Mouse (Mus musculus) layer of hippocampus, adult 2 months (tissue): ENCODE data around the gene Azgp1. TPM values are rescaled to one million over a fixed set of nuclear protein-coding genes. Genes with fewer than 3 reads are reported as not detected.
"Not testable (repeated sequence)": the region's sequence is repeated elsewhere in the genome, so short reads cannot be mapped to it uniquely, and the experiment has no call there.

ENCODE experiments used
- DNase-seq, 2 experiments: peaks; one replicate each; pipeline ENCODE4 v3.0.0; 2022; ENCODE audit warnings: low spot score in 2 of 2
- H3K27ac ChIP-seq: fragments of 200-600 bp; 2 replicates; pipeline ENCODE4 v1.8.1; 2022
- H3K4me3 ChIP-seq: fragments of 200-600 bp; 2 replicates; pipeline ENCODE4 v1.8.1; 2022; ENCODE audit warnings: mild to moderate bottlenecking
- CTCF ChIP-seq: fragments of 200-600 bp; conservative IDR thresholded peaks from 2 replicates; pipeline ENCODE4 v1.8.1; 2022; ENCODE audit warnings: antibody characterized with exemption, mild to moderate bottlenecking, moderate library complexity
- long read RNA-seq, 2 experiments: library from polyadenylated mRNA; stranded (forward); transcript quantifications; one replicate each; pipeline ENCODE4 v2.0.0; 2021; ENCODE audit warnings: borderline mapping rate in 2 of 2
- total RNA-seq, 2 experiments: library from RNA; stranded (reverse); gene quantifications; 2 replicates each; pipeline ENCODE4 v1.2.3; 2021

Gene Azgp1
- total RNA-seq, result not detected
- long read RNA-seq, experiment 1, result 0 reads
- long read RNA-seq, experiment 2, result 0 reads

GRCm38 (mm10) chr5:137981300-137981699 is at the start of gene Azgp1:
Azgp1 (plus strand) TSS chr5:137981520.
- no peak within 1 kb of the TSS for H3K27ac ChIP-seq
- no peak for DNase-seq
- H3K4me3 ChIP-seq, result no peak within 1 kb of the TSS
- no peak for TF ChIP-seq CTCF

GRCm38 (mm10) chr5:137933934-137934333 is 47.4 kb upstream of the Azgp1 start:
- not testable (repeated sequence) for H3K27ac ChIP-seq, DNase-seq, H3K4me3 ChIP-seq

DNA sequence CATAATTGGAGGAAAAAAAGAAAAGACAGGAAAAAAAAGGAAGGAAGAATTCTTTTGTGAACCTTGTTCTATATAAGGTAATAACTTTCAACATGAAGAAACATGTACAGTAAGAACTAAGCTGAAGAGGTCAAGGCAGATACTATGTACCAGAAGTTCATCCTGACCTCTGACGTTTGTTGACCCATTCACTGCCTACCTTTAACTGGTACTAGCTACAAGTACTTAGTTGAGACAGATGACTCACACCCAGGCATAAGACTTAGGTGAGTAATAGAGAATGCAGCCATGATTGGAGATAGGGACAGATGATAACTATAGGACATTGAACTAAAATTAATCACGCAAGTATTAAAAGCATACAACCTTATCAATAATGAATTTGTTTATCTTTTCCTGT is 44.8 kb upstream of the Azgp1 start:
- TF ChIP-seq CTCF, result no peak
- H3K4me3 ChIP-seq, result no peak overlapping the region
- DNase-seq, result no peak
- no peak overlapping the region for H3K27ac ChIP-seq

DNA sequence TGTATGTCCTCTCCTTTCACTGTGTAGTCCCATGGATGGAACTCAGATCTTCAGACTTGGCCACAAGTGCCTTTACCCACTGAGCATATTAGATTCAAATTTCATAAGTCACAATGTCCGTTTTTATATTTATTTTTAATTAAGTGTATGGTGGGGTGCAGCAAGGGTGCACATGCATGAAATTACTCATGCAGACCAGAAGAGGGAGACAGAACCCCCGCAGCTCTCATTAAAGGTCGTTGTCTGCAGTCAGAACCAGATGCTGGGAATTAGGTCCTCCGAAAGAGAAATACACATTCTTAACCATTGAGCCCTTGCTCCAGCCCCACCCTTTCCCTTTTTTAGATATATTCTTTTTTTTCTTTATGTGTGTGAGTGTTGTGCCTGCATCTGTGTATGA is 44.1 kb upstream of the Azgp1 start:
- H3K27ac ChIP-seq, result no peak overlapping the region
- H3K4me3 ChIP-seq, result no peak overlapping the region
- DNase-seq, result no peak
- TF ChIP-seq CTCF, result peak; percentile 55

GRCm38 (mm10) chr5:137940948-137941347 is 40.4 kb upstream of the Azgp1 start:
- H3K27ac ChIP-seq, result no peak overlapping the region
- no peak for TF ChIP-seq CTCF
- H3K4me3 ChIP-seq, result no peak overlapping the region
- no peak for DNase-seq

- no peak overlapping the region for H3K4me3 ChIP-seq
- no peak for TF ChIP-seq CTCF
- no peak overlapping the region for H3K27ac ChIP-seq
- no peak for DNase-seq
These were observed 38.2 kb upstream of the Azgp1 start for GRCm38 (mm10) chr5:137943133-137943532.

DNA sequence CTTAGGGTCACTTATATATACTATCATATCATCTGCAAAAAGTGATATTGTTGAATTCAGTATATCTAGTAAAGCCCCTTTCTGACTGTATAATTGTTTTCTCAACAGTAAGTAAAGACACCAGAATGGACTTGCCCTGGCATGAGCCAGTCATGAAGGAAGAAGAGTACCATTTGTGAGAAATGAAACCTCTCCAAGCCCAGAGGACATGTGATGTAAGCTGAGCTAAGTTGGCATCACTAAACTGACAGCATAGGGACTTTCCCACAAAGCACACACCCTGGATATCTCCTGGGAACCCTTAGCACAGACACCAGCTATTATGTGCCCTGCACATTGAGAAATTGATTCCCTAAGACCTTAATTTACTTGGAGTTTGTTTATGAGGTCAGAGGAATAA is 34.0 kb upstream of the Azgp1 start:
- Histone ChIP-seq H3K4me3 (no peak overlapping the region), H3K27ac (no peak overlapping the region)
- DNase-seq, result no peak
- TF ChIP-seq CTCF, result no peak

DNA sequence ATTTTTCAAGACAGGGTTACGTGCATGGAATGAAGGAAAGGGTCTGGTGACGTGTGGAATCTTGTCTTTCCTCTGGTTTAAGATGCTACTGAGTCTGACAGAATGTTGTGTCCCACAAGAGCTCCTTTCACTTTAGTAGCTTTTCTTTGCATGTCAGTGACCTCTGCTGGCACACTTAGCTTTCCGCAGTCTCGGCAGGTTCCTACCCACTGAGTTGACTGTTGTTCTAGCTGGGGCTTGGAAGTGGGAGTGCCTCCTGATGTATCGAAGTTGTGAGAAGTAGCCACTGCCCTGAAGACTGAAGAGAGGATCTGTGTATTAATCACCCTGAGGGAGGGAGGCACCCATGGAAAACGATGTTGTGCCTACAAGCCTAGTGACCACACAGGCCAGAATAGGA is 30.1 kb upstream of the Azgp1 start:
- Histone ChIP-seq H3K27ac (no peak overlapping the region), H3K4me3 (no peak overlapping the region)
- DNase-seq, result peak in 1 of 2 experiments; percentile 10
- TF ChIP-seq CTCF, result peak; percentile 66

- Histone ChIP-seq H3K27ac (no peak overlapping the region), H3K4me3 (no peak overlapping the region)
- DNase-seq, result no peak
- TF ChIP-seq CTCF, result no peak
These were observed 24.9 kb upstream of the Azgp1 start for GRCm38 (mm10) chr5:137956404-137956803.

DNA sequence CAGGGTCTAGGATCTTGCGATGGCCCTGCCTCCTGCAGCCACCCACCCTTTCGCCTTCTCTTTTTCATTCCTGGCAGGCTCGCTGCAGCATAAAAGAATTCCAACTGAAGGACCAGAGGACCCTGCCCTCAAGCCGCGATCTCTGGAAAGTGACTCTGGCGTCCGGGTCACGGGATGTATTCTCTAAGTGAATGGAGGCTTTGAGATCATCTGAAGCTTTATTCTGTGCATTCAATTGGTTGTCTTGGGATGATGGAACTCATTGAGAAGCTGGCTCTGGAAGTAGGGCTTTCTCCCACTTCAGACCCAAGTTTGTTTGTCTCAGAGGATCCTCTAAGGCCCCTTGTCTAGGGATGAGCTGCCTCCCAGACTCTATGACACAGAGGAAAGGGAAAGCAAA is 18.4 kb upstream of the Azgp1 start, which contains the start of gene Gjc3:
Gene Gjc3 (minus strand): TSS at position 154 of the 400 bp plus-strand sequence.
- peak within 1 kb of the TSS; percentile 37 for H3K4me3 ChIP-seq
- TF ChIP-seq CTCF, result no peak
- DNase-seq, result peak; percentile 11 to 13
- H3K27ac ChIP-seq, result peak within 1 kb of the TSS; percentile 73

GRCm38 (mm10) chr5:137966492-137966891 is 14.8 kb upstream of the Azgp1 start:
- DNase-seq, result peak; percentile 14 to 64
- Histone ChIP-seq H3K27ac (no peak overlapping the region; the same call in 1 of the 2 replicates), H3K4me3 (no peak overlapping the region)
- no peak for TF ChIP-seq CTCF

DNA sequence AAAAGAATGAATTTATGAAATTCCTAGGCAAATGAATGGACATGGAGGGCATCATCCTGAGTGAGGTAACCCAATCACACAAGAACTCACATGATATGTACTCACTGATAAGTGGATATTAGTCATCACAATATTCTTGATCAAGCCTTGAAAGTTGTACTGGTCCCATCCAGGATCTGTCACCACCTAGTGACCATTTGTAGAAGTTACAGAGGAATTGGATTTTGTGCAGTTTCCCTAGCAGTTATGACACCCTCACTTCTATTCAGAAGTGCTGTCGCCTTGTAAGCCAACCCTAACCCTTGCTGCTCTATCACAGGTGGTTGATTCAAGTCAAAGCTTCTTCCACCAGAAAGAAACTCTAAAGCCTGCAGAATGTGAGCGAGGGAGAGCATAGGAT is 8.2 kb upstream of the Azgp1 start:
- peak; percentile 52 for TF ChIP-seq CTCF
- H3K27ac ChIP-seq, result no peak overlapping the region

DNA sequence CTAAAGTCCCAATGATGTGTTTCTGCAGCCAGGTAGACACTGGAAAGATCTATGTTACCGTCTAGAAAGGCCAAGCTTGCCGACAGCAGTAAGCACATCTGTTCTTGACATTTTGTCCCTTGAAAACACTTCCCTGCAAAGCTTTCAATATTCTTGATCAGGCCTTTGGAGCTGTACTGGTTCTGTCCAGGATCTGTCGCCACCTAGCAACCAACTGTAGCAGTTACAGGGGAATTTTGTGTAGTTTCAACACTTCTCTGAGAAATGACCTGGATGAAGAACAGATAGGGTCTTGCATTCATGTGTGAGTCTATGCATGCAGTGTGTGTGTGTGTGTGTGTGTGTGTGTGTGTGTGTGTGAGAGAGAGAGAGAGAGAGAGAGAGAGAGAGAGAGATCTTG is 7.6 kb upstream of the Azgp1 start:
- no peak overlapping the region for H3K4me3 ChIP-seq
- no peak for DNase-seq
- peak; percentile 70 for TF ChIP-seq CTCF
- H3K27ac ChIP-seq, result no peak overlapping the region

More for the DNA sequence above, 8.2 kb upstream of the Azgp1 start:
- DNase-seq, result no peak
- H3K4me3 ChIP-seq, result no peak overlapping the region

GRCm38 (mm10) chr5:137974724-137975123 is 6.6 kb upstream of the Azgp1 start:
- no peak for DNase-seq
- no peak overlapping the region for H3K4me3 ChIP-seq
- TF ChIP-seq CTCF, result no peak
- H3K27ac ChIP-seq, result no peak overlapping the region

DNA sequence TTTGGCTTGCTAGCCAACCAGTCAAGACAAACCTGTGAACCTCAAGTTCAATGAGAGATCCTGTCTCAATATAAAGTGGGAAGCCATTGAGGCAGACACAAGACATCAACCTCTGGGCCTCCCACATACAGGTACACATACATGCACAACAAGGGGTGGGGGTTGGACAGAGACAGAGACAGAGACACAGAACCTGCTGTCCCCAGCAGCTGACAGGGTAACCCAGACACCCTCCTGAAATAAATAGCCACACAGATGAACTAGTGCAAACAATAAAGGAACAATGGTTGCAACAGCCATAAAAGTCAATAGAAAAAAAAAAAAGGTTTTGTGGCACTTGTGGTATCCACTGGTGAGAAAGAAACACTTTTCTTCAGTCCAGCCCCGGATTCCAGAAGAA is 5.9 kb upstream of the Azgp1 start:
- no peak for DNase-seq
- H3K27ac ChIP-seq, result no peak overlapping the region
- TF ChIP-seq CTCF, result no peak
- no peak overlapping the region for H3K4me3 ChIP-seq
